Mouse (Mus musculus) kidney, postnatal 14 days (tissue): ENCODE measurements around the gene Gm17949.

Experiments used
- DNase-seq: peaks from one replicate; pipeline ENCODE4 v3.0.0; 2022; ENCODE audit warnings: mixed read lengths

The Gm17949 gene

DNA sequence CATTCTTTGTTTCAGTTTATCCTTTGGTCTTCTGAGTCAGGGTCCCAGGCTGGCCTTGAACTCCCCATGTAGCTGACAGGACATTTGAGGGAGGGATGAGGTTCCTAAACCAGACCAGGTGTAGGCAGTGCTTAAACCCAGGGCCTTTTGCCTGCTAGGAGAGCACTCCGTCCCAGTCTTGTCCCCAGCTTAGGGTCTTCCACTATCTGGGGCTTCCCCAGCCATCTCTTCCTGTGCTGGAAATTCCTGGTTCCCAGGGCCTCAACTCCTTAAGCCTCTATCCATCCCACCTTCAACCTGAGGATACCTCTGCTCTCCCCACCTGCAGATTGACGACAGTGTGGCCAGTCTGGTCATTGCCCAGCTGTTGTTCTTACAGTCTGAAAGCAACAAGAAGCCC, 20.3 kb upstream of the Gm17949 start:
- DNase-seq, result no peak

DNA sequence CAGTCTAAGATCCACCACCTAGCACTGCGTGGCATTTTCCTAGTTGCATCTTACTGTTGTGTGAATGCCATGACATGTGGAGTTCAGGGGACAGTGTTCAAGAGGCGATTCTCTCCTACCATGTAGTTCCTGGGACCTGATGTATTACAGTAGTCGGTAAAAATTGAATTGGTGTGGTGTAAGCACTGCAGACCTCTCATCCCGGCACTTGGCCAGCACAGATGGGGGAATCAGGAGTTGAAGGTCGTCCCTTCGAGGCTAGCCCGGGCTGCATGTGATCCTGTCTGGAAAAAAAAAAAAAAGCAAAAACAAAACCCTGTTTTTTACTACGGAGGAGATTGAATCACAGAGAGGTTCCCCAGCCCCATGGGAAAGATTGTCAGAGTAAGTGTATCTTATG, 16.2 kb upstream of the Gm17949 start:
- no peak for DNase-seq

DNA sequence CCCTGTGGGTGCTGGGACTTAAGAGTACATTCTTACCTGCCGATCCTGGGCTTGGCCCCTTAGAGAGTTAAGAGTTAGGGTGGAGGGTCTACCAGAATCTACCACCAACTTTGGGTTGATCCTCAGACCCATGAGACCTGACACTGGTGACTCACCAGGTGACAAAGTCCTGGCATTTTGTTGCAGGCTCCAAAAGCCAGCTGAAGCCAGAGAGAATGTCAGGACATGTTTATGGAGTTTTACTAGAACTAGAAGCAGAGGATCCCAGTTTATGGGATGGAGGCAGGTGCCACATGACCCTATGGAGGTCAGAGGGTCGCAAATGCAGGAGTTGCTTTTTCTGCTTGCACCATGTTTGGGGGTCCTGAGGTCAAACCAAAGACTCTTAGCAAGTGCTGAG, 14.8 kb upstream of the Gm17949 start:
- no peak for DNase-seq

DNA sequence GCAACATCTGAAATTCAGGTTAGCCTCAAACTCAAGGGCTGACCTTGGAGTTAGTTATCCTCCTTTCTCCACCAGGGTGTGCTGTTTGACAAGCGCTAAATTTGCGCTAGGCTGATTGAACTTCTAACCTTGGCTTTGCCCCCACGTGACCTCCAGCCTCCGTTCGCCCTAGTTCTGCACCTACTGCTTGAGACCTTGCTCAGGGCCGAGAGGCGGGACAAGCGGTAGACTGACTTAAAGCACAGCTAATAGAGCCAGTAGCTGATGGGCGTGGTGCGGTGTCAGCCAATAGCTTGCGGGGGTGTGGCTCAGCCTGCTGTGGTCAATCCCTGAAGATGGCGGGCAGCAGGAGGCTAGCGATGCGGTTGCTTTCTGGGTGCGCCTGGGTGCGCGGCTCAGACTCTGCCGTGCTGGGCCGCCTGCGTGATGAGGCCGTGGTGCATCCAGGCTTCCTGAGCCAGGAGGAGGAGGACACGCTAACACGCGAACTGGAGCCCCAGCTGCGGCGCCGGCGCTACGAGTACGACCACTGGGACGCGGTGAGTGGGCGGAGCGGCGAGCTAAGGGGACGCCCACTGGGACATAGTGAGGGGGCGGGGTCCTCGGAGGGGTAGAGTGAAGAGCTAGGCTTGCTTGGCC, 14.1 kb upstream of the Gm17949 start, which contains the start of gene Alkbh7:
Gene Alkbh7, plus strand, starts transcription at position 311 of the 639 bp plus-strand sequence.
- peak; percentile 98 for DNase-seq

DNA sequence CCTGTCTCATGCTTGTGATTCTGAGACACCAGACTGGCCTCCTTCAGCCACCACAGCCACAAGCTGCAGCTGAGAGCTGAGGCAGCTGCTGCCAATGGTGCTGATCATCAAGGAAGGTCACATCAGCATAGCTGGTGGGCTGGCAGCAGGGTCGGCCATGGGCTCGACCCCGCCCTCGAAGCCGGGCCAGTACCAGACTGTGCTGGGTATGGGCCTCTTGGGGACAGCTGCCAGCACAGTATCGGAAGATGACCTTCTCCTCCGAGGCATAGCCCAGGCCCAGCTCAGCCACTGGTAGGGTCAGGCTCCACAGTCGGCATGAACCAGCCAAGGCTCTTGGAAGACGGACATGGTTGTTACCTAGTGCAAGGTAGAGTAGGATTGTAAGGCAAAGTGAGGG, 11.9 kb upstream of the Gm17949 start:
- DNase-seq, result no peak

DNA sequence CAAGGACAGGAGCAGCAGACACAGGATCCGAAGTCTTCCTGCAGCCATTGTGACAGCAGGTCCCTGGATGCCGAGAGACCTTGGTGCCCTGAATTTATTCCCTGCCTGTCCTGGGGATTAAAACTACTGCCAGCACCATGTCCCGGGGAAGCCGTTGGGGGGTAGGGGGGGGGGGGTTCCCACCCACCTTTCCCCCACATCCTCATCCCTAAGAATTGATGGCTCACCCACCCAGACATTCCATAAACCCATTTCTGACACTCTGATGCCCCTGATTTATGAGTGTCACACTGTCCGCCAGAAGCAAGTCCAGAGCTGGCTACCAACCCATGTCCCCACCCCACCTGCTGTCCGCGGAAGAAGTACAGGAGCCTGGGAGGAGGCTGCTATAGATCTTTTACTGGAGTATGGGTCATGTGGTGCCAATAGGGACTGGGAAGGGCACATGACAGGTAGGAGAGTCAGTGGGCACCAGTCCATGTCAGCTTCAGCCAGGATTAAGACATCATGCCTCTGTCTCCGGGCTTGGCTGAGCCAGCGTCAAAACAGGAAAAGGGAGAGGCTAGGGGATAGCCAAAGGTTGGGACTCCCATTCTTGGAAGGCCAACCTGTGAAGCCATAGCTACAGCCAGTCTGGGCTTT, 11.2 kb upstream of the Gm17949 start, which contains the start of gene Pspn:
Gene Pspn, minus strand, starts transcription at position 51 of the 642 bp plus-strand sequence.
- no peak for DNase-seq

DNA sequence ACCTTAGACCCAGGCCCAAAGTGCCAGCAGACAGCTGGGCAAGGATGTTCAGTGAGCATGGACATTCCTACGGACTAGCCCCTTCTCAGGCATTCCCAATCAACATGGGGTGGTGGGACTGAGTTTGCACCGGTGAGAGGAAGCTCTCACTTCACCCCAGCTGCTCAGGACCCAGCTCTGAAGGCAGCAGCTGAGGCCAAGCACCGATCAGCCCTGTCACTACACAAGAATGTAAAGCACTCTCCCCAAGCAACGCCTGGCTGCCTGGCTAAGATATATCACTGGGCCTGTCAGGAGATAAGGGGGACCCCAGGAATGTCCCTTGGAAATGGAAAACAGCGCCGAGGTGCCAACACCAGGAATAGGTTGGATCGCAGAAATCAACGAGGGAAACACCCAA, 10.0 kb upstream of the Gm17949 start:
- DNase-seq, result no peak

DNA sequence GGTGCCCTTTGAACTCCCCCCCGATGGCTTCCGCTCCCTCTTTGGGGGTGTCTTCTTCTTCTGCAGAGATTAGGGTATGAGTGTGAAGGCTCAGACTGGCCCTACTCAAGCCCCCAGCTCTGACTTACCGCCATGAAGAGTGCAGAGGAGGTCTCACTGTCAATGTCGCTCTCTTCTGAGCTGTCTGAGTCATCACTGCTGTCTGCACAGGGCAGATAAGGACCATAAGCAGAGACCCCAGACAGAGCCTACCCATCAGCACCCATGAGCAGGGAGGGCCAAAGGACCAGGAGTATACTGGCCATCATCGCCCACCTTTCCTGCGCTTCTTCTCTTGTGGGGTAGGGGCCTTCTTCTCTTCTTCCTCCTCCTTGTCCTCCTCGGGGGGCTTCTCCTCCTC, 7.3 kb upstream of the Gm17949 start:
- DNase-seq, result no peak

DNA sequence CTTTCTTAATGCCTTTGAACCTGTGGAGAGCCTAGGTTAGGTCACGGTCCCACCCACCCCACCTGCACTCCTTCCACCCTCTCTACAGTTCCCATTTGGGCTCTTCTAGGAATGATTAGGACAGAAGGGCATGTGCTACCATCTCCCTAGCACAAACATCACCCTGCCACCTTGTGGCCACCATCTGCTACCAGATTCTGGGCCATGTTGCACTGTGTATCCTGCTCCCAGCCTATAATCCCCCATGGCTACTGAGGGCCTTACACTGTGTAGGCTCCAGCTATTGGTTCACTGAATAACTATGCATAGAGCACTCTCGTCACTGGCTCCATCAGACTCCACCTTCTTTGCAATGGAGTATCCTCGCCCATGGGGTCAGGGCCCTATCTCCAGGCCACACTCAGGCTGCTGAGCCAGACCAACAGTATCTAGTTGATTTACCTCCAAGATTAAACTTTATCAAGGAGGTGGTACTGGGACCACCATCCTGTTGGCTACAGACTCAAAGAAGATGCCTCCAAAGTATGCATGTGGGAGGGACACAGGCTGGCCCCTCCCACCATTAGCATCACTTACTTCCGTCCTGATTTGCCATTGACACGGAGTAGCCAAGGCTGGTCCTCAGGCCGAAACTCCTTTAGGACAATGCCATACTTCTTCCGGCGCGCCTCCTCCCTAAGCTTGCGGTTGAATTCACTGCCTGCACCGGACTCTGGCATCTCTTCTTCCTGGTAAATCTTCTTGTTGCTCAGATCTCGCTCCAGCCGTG, 3.9 kb upstream of the Gm17949 start:
- no peak for DNase-seq

DNA sequence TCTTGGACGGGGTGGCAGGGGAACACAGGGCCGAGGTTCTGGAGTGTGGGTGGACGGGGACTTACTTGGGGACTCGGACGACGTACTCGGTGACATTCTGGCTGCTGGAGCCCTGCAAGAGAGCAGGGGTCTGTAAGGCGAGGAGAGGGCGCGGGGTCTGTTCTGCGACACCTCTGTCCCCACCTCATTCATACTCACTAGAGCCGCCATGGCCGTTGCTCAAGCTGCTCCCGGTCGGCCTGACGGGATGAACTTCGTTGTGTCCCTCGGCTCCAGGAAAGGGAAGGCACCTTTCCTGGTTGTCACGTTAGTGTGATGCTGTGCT, 396 bp upstream of the Gm17949 start:
- DNase-seq, result no peak

DNA sequence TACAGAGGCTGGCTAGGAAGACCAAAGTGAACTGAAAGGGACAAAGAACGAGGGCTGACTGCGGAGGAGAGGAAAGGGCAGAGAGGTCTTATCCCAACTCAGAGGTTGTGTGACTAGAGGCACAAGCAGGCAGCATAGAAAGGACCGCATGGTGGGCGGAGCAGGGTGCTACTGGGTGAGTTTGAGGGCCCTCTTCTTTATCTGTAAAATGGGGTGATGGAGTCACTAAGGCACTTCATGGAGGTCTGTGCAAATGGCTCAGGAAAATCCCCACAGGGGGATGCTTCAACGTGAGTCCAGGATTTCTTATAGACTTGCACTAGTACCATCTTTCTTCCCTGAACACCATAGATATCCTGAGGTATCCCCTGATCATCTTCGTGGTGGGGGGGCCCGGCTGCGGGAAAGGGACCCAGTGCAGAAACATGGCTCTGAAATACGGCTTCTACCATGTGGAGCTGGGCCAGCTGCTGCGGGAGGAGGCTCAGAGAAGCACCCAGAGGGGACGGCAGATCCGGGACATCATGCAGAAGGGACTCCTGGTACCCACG, 1.1 kb downstream of the Gm17949 start:
- DNase-seq, result no peak

DNA sequence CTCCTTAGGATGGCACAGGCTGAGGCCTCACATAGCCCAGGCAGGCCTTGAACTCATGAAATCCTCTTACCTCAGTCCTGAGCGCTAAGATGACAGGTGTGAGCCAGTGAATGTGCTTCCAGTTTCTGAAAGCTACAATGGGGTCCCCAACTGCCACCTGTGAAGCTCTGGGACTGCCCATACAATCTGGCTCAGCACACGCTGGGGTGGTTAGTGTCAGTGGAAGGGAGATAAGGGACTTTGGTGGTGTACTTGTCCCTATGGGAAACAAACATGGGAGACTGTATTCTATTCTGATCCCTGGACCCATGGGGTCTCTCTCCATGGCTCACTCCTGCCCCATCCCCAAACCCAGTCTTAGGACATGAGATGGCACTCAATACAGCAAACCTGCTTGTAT, 8.4 kb downstream of the Gm17949 start:
- no peak for DNase-seq

DNA sequence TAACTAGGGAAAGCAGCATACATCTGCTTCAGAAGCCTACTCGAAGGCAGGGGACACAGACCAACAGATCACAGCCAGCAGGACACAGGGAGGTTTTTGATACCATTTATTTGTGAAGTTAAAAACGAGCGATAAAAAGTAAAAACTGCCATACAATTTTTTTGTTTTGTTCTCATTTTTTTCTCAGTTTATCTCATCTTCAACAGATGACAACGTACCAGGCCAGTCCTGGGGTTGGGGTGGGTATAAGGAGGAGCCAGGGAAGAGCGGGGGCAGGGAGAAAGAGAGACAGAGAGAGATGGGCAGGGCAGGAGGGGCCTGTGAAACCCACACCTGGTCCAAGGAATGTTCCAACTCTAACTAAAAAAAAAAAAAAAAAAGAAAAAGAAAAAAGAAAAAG, 9.7 kb downstream of the Gm17949 start:
- no peak for DNase-seq

DNA sequence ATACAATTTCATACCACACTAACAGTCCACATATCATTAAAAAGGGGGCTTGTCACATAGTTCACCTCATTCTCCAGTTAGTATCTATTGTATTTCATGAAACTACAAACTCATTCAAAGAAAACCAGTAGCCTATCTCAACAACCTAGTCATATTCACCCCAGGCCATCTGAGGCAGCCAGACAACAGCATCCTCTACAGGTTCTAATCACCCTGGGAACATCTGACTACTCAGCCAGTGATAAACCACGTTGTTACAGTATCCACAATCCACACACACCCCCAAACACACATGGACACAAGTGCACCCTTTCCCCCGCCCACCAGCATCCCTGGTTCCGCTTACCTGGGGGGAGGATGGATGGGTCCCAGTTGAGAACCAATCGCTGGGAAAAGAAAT, 16.2 kb downstream of the Gm17949 start:
- DNase-seq, result no peak

DNA sequence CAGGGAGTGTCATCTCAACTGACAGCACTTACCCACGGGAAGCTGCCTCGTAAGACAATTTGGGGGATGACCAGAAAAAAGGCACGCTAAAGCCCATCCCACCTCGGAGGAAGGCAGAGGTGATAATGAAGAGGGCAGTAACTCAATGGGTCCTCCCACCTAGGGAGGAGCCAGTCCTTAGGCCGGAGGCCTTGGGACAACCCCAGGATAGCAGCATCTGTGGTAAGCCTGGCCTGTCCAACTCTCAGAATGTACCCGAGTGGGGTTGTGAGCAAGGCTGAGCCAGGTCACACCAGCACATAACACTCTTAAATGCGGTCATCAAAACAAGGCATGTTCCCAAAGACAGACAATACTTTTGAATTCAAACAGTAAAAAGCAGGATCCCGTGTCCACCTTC, 18.4 kb downstream of the Gm17949 start:
- peak; percentile 26 for DNase-seq

DNA sequence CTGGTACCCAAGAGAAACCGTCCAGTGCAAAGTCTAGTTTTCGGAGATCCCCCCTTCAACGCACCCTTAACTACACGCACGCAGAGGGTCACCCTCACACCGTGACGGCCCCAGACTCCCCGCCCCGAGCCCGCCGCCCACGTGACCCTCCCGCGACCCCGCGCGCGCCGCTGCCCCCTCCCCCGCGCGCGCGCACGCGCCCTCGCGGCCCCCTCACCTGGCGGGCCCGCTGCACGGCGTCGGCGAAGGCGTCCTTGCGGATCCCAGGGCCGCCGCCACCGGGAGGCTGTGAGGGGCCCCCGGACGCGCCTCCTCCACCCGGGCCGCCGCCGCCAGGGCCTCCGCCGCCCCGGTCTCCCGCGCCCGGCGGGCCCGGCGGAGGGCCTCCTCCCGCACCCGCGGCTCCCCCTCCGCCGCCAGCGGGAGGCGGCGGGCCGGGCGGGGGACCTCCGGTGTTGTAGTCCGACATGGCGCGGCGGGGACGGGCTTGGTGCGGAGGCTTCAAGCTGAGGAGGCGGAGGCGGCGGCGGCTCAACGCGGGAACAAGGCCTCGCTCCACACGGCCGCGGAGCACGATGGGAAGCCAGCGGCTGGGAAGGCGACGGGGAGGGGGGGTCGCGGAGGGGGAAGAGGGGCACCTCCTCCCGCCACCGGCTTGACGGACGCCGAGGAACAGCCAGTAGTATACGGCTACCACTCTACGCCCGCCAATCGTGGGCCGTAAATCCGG, 19.8 kb downstream of the Gm17949 start, which contains the start of gene Khsrp:
Gene Khsrp, minus strand, starts transcription at position 592 of the 730 bp plus-strand sequence.
- peak; percentile 60 for DNase-seq

DNA sequence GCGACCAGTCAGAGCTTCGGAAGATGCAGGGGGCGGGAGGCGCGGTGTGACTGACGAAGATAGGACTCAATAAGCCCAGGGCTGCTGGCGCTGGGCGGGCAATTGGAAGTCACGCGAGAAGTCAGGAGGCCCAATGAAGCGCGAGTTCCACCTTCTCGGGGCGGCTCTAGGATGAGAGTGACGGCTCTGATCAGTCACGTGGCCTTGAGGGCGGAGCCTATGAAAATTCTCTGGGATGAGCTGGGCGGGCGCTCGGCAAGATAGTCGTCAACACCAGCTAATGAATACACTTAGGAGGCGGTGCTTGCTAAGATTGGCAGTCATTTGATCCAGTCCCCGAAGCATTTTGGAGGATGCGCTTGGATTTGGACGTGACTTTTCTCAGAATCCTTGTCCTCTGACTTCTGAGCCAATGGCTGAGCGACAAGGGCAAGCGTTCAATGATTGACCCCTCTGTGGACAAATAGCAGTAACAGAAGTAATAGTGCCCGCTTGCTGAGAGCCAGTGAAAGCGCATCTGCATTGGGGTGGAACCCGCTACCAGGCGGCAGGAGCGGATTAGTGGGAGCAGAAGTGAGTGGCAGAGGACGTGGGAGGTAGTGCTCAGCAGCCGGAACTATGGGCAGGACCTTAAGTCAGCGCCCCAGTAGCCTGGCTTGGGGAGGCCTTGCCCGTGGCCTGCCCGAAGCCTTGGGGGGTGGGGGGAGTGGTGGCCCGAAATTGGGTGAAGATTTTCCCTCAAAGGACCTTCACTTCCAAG, 20.6 kb downstream of the Gm17949 start:
- DNase-seq, result peak; percentile 100

DNA sequence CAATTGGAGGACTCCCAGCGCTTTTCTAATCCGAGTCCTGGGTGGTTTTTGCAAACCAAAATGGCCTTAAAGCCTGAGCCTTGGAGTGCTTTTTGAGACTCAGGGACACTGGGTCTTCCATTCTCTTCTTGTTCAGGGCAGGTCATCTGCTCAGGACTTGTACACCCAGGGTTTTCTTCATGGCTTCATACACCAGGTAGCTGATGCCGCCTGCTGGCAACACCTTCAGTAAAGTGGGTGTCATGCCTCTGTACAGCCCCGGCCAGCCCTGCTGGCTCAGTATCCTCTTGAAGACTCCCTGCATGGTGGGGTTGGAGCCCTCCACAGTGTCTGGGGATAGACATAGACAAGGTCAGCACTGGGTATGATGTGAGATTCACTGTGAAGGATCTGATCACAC, 21.6 kb downstream of the Gm17949 start:
- no peak for DNase-seq

DNA sequence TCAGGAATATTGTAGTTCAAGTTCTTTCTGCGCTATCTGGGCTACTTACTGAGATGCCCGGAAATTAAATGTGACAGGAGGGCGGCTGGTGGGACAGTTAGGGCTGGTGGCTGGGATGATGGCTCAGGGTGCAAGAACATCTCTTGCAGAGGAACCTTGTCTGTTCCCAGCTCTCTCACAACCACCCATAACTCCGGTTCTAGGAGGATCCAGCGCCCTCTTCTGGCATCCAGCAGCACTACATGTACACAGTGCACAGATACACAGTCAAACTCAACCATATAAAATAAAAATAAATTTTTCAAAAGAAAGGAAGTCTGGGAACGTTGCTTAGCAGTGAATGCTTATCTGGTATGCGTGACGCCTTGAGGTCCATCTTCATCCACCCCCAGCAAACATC, 27.7 kb downstream of the Gm17949 start:
- DNase-seq, result no peak

DNA sequence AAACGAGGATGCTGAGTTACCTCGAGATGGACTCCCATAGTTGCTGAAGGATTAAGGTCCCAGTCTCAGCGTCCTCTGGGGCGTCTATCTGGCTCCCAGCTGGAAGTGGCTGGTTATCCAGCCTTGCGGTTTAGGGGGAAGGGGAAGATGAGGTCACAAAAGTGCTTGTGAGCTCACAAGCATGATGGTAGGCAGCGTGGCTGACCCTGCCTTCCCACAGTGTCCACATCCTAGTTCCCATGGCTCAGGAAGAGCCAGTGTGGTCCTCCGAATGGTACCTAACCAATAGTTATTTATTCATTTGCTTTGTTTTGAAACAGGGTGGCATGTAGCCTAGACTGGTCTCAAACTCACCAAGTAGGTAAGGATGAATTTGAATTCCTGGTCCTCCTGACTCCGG, 30.3 kb downstream of the Gm17949 start, which contains the start of gene Slc25a41:
Gene Slc25a41, minus strand, starts transcription at position 101 of the 400 bp plus-strand sequence.
- DNase-seq, result no peak

DNA sequence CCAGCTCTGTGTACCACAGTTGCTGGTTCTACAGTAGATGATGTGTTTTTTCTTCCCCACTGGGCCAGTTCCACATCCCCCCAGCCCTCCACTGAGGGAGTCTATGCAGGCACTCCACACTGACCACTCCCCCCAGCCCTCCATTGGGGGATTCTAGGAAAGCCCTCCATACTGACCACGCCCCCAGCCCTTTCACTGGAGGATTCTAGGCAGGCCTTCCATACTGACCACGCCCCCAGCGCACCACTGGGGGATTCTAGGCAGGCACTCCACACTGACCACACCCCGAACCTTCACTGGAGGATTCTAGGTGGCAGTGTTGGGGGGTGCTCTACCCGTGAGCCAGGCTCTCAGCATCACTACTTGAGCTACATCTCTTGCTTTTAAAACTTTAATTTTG, 36.1 kb downstream of the Gm17949 start:
- no peak for DNase-seq

DNA sequence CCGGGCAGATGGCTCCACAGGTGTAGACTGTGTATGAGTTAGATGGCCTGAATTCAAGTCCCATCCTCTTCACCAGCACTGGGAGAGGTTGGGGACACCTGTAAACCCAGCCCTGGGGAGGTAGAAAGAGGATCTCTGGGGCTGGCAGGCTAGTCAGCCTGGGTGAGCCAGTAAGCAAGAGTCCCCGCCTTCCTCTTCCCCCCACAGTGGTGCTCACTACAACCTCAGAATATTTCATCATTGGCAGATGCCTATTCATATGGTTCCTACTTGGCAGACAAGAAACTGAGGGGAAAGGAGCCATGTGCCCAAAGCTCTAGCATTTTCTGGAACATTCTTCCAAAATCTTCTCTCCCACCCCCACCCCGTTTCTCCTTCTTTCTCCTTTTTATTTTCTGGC, 37.5 kb downstream of the Gm17949 start:
- no peak for DNase-seq
